Mouse (Mus musculus) liver, embryonic 13.5 days (tissue): Measurements from ENCODE around the gene Cap2. TPM values are rescaled to one million over a fixed set of nuclear protein-coding genes. Genes with fewer than 3 reads are reported as not detected.
A peak's percentile ranks its signal among the peaks of the same experiment; 100 is the strongest.

ENCODE experiments used
- ATAC-seq: fragments of 200-750 bp; cut with Nextera tagmentation; 2 replicates; pipeline ENCODE4 v1.8.0; 2017; ENCODE audit warnings: low read depth, mild to moderate bottlenecking, moderate number of reproducible peaks, moderate library complexity
- DNase-seq: peaks from one replicate; pipeline ENCODE4 v3.0.0; 2022
- H3K27ac ChIP-seq: fragments of 300-500 bp; sonication (generic); 2 replicates; pipeline ENCODE4 v1.5.1; 2015; ENCODE audit warnings: moderate library complexity, mild to moderate bottlenecking, inconsistent platforms
- H3K27me3 ChIP-seq: fragments of 300-500 bp; sonication (generic); 2 replicates; pipeline ENCODE4 v1.6.1; 2015; ENCODE audit warnings: mild to moderate bottlenecking, inconsistent platforms
- H3K36me3 ChIP-seq: fragments of 300-500 bp; sonication (generic); 2 replicates; pipeline ENCODE4 v1.6.1; 2015; ENCODE audit warnings: mild to moderate bottlenecking, inconsistent platforms
- H3K4me1 ChIP-seq: fragments of 300-500 bp; sonication (generic); replicated peaks from 2 replicates; pipeline ENCODE4 v1.6.1; 2015; ENCODE audit warnings: inconsistent platforms
- H3K4me2 ChIP-seq: fragments of 300-500 bp; sonication (generic); 2 replicates; pipeline ENCODE4 v1.6.1; 2015; ENCODE audit warnings: inconsistent platforms, mild to moderate bottlenecking, moderate library complexity
- H3K4me3 ChIP-seq: fragments of 300-500 bp; sonication (generic); replicated peaks from 2 replicates; pipeline ENCODE4 v1.5.1; 2015; ENCODE audit warnings: mild to moderate bottlenecking, inconsistent platforms
- H3K9ac ChIP-seq: fragments of 300-500 bp; sonication (generic); 2 replicates; pipeline ENCODE4 v1.6.1; 2015; ENCODE audit warnings: mild to moderate bottlenecking, inconsistent platforms
- H3K9me3 ChIP-seq: fragments of 300-500 bp; sonication (generic); replicated peaks from 2 replicates; pipeline ENCODE4 v1.6.1; 2016; ENCODE audit warnings: inconsistent platforms
- WGBS: fragments of 180-500 bp; shearing (Covaris S2); methylation state at CpG from one replicate; pipeline ENCODE4 v1.1.7; 2015; ENCODE audit not compliant: insufficient replicate concordance; 5-methylcytosine and 5-hydroxymethylcytosine counted together
- polyA plus RNA-seq: library from polyadenylated mRNA; unstranded; fragments of >200 nt; fragmentation: Nextera tagmentation; extraction: Ambion mirVana; gene quantifications from 2 replicates; pipeline ENCODE4 v1.2.1, GENCODE M21; 2015

Gene Cap2
- polyA plus RNA-seq, 1 experiment from 2014 or later, result 2.0 TPM

GRCm38 (mm10) chr13:46634133-46634488 is 132.5 kb downstream of the Cap2 start:
- no peaks in the 10 kb centered on the region for H3K36me3 ChIP-seq
- H3K27ac ChIP-seq, result no peak overlapping the region
- H3K4me1 ChIP-seq, result 0 out of 2 replicates have a peak, but pooled peaks cover 2% of the 10 kb centered on the region
- H3K4me2 ChIP-seq, result no peak overlapping the region
- peak; percentile 11 for DNase-seq
- no peak overlapping the region for H3K9ac ChIP-seq
- H3K27me3 ChIP-seq, result no peaks in the 10 kb centered on the region
- no peak overlapping the region for H3K4me3 ChIP-seq
- ATAC-seq, result no peak
- H3K9me3 ChIP-seq, result no peaks in the 10 kb centered on the region
- WGBS, result 20% methylated on average over 6 of the region's 6 CpGs

GRCm38 (mm10) chr13:46640608-46641468 is 139.2 kb downstream of the Cap2 start:
- 71% methylated on average over 10 of the region's 10 CpGs for WGBS
- Histone ChIP-seq H3K9me3 (0 out of 2 replicates have a peak, but pooled peaks cover 3% of the 10 kb centered on the region), H3K4me3 (no peak overlapping the region), H3K4me2 (no peak overlapping the region), H3K27ac (no peak overlapping the region), H3K9ac (no peak overlapping the region), H3K36me3 (no peaks in the 10 kb centered on the region), H3K4me1 (no peaks in the 10 kb centered on the region), H3K27me3 (no peaks in the 10 kb centered on the region)
- DNase-seq (no peak), ATAC-seq (no peak)

GRCm38 (mm10) chr13:46642318-46642717 is 140.7 kb downstream of the Cap2 start:
- WGBS, result 63% methylated on average over 4 of the region's 4 CpGs
- no peaks in the 10 kb centered on the region for H3K36me3 ChIP-seq

GRCm38 (mm10) chr13:46644175-46644574 is 142.5 kb downstream of the Cap2 start:
- no peak for DNase-seq
- Histone ChIP-seq H3K4me2 (no peak overlapping the region), H3K4me1 (no peaks in the 10 kb centered on the region), H3K27ac (no peak overlapping the region), H3K9ac (no peak overlapping the region), H3K36me3 (no peaks in the 10 kb centered on the region), H3K9me3 (0 out of 2 replicates have a peak, but pooled peaks cover 3% of the 10 kb centered on the region), H3K4me3 (no peak overlapping the region), H3K27me3 (no peaks in the 10 kb centered on the region)
- 69% methylated on average over 6 of the region's 6 CpGs for WGBS
- ATAC-seq, result no peak

More at GRCm38 (mm10) chr13:46642318-46642717, 140.7 kb downstream of the Cap2 start:
- Histone ChIP-seq H3K4me3 (no peak overlapping the region), H3K27me3 (no peaks in the 10 kb centered on the region), H3K9me3 (0 out of 2 replicates have a peak, but pooled peaks cover 3% of the 10 kb centered on the region), H3K9ac (no peak overlapping the region), H3K4me1 (no peaks in the 10 kb centered on the region), H3K27ac (no peak overlapping the region), H3K4me2 (no peak overlapping the region)
- DNase-seq, result no peak
- no peak for ATAC-seq

GRCm38 (mm10) chr13:46645476-46645875 is 143.8 kb downstream of the Cap2 start:
- ATAC-seq (no peak), DNase-seq (no peak)
- Histone ChIP-seq H3K9me3 (0 out of 2 replicates have a peak, but pooled peaks cover 3% of the 10 kb centered on the region), H3K27me3 (no peaks in the 10 kb centered on the region), H3K4me3 (no peak overlapping the region), H3K36me3 (no peaks in the 10 kb centered on the region), H3K4me2 (no peak overlapping the region), H3K4me1 (no peaks in the 10 kb centered on the region), H3K27ac (no peak overlapping the region), H3K9ac (no peak overlapping the region)
- 69% methylated on average over 6 of the region's 6 CpGs for WGBS

GRCm38 (mm10) chr13:46651853-46652252 is 150.2 kb downstream of the Cap2 start:
- DNase-seq (no peak), ATAC-seq (no peak)
- H3K27ac ChIP-seq, result no peak overlapping the region
- no peaks in the 10 kb centered on the region for H3K36me3 ChIP-seq
- no peak overlapping the region for H3K4me3 ChIP-seq
- no peak overlapping the region for H3K4me2 ChIP-seq
- no peaks in the 10 kb centered on the region for H3K9me3 ChIP-seq
- 52% methylated on average over 7 of the region's 7 CpGs for WGBS
- H3K9ac ChIP-seq, result no peak overlapping the region
- H3K4me1 ChIP-seq, result no peaks in the 10 kb centered on the region
- no peaks in the 10 kb centered on the region for H3K27me3 ChIP-seq

GRCm38 (mm10) chr13:46652671-46653070 is 151.0 kb downstream of the Cap2 start:
- DNase-seq (no peak), ATAC-seq (no peak)
- WGBS, result 68% methylated on average over 7 of the region's 7 CpGs
- Histone ChIP-seq H3K27me3 (no peaks in the 10 kb centered on the region), H3K27ac (no peak overlapping the region), H3K36me3 (no peaks in the 10 kb centered on the region), H3K4me1 (no peaks in the 10 kb centered on the region), H3K4me2 (no peak overlapping the region), H3K4me3 (no peak overlapping the region), H3K9ac (no peak overlapping the region), H3K9me3 (no peaks in the 10 kb centered on the region)

GRCm38 (mm10) chr13:46653671-46654070 is 152.0 kb downstream of the Cap2 start:
- no peak for DNase-seq
- Histone ChIP-seq H3K27ac (no peak overlapping the region), H3K9ac (no peak overlapping the region), H3K36me3 (no peaks in the 10 kb centered on the region), H3K9me3 (no peaks in the 10 kb centered on the region), H3K4me3 (no peak overlapping the region), H3K27me3 (no peaks in the 10 kb centered on the region), H3K4me1 (no peaks in the 10 kb centered on the region), H3K4me2 (no peak overlapping the region)
- no peak for ATAC-seq
- 69% methylated on average over 4 of the region's 4 CpGs for WGBS

- Histone ChIP-seq H3K4me3 (no peak overlapping the region), H3K9me3 (no peaks in the 10 kb centered on the region), H3K4me1 (no peaks in the 10 kb centered on the region), H3K4me2 (no peak overlapping the region), H3K27ac (no peak overlapping the region), H3K36me3 (no peaks in the 10 kb centered on the region), H3K27me3 (no peaks in the 10 kb centered on the region), H3K9ac (no peak overlapping the region)
- ATAC-seq, result no peak
- 68% methylated on average over 5 of the region's 5 CpGs for WGBS
- no peak for DNase-seq
Measured at GRCm38 (mm10) chr13:46654566-46654965, 152.9 kb downstream of the Cap2 start.

GRCm38 (mm10) chr13:46659211-46659610 is 157.6 kb downstream of the Cap2 start:
- no peak overlapping the region for H3K9ac ChIP-seq
- H3K4me2 ChIP-seq, result no peak overlapping the region
- WGBS, result 76% methylated on average over 5 of the region's 5 CpGs
- H3K27me3 ChIP-seq, result no peaks in the 10 kb centered on the region
- no peaks in the 10 kb centered on the region for H3K36me3 ChIP-seq
- no peak overlapping the region for H3K27ac ChIP-seq
- DNase-seq (no peak), ATAC-seq (no peak)
- no peaks in the 10 kb centered on the region for H3K9me3 ChIP-seq
- no peak overlapping the region for H3K4me3 ChIP-seq
- H3K4me1 ChIP-seq, result no peaks in the 10 kb centered on the region

- H3K4me3 ChIP-seq, result no peak overlapping the region
- H3K4me1 ChIP-seq, result peaks cover 3% of the 10 kb centered on the region
- no peaks in the 10 kb centered on the region for H3K27me3 ChIP-seq
- no peak overlapping the region for H3K27ac ChIP-seq
- no peaks in the 10 kb centered on the region for H3K9me3 ChIP-seq
- no peak overlapping the region for H3K4me2 ChIP-seq
- DNase-seq (no peak), ATAC-seq (no peak)
- H3K9ac ChIP-seq, result no peak overlapping the region
- WGBS, result 36% methylated on average over 4 of the region's 4 CpGs
- no peaks in the 10 kb centered on the region for H3K36me3 ChIP-seq
Measured at GRCm38 (mm10) chr13:46663461-46663964, 161.9 kb downstream of the Cap2 start.
